Mouse (Mus musculus): Measurements from ENCODE around the gene Pfkp. TPM values are rescaled to one million over a fixed set of nuclear protein-coding genes. Genes with fewer than 3 reads are reported as not detected.
A peak's percentile ranks its signal among the peaks of the same experiment; 100 is the strongest.

Pfkp gene
- polyA plus RNA-seq, 1 experiment = 79.6 TPM

- Histone ChIP-seq H3K4me1 (ENCODE audit: control insufficient read depth, insufficient read depth, low read length) (no peaks in the 10 kb centered on the region), H3K4me3 (replicated peaks; ENCODE audit: extremely low read depth, low read depth, low read length) (no peak overlapping the region)
- DNase-seq = no peak
- 75% methylated on average over 4 of the region's 4 CpGs for WGBS
- TF ChIP-seq CTCF (IDR thresholded peaks at IDR 0.05; ENCODE audit: insufficient read depth, low read length) (no peak), POLR2A (IDR thresholded peaks at IDR 0.05; ENCODE audit: borderline replicate concordance, extremely low read depth, low read depth, low read length) (no peak)
Measured at GRCm38 (mm10) chr13:6595403-6595802, 53.2 kb downstream of the Pfkp start.

GRCm38 (mm10) chr13:6590846-6591245, 57.7 kb downstream of the Pfkp start:
- Histone ChIP-seq H3K4me3 (replicated peaks; ENCODE audit: extremely low read depth, low read depth, low read length) (no peak overlapping the region), H3K4me1 (ENCODE audit: control insufficient read depth, insufficient read depth, low read length) (no peaks in the 10 kb centered on the region; the same call in 1 of the 2 replicates)
- WGBS = 45% methylated on average over 3 of the region's 3 CpGs
- DNase-seq = no peak
- TF ChIP-seq POLR2A (IDR thresholded peaks at IDR 0.05; ENCODE audit: borderline replicate concordance, extremely low read depth, low read depth, low read length) = no peak
- no peak for TF ChIP-seq CTCF (IDR thresholded peaks at IDR 0.05; ENCODE audit: insufficient read depth, low read length)

- Histone ChIP-seq H3K4me3 (replicated peaks; ENCODE audit: extremely low read depth, low read depth, low read length) (no peak overlapping the region), H3K4me1 (ENCODE audit: control insufficient read depth, insufficient read depth, low read length) (no peaks in the 10 kb centered on the region; the same call in 1 of the 2 replicates)
- no peak for DNase-seq
- 79% methylated on average over 9 of the region's 9 CpGs for WGBS
- no peak for TF ChIP-seq CTCF (IDR thresholded peaks at IDR 0.05; ENCODE audit: insufficient read depth, low read length)
- no peak for TF ChIP-seq POLR2A (IDR thresholded peaks at IDR 0.05; ENCODE audit: borderline replicate concordance, extremely low read depth, low read depth, low read length)
Measured at GRCm38 (mm10) chr13:6586009-6586408, 62.6 kb downstream of the Pfkp start.

GRCm38 (mm10) chr13:6583499-6584125, 65.0 kb downstream of the Pfkp start:
- TF ChIP-seq CTCF (IDR thresholded peaks at IDR 0.05; ENCODE audit: insufficient read depth, low read length) (no peak), POLR2A (IDR thresholded peaks at IDR 0.05; ENCODE audit: borderline replicate concordance, extremely low read depth, low read depth, low read length) (no peak)
- H3K4me3 ChIP-seq (replicated peaks; ENCODE audit: extremely low read depth, low read depth, low read length) = no peak overlapping the region
- DNase-seq = no peak
- H3K4me1 ChIP-seq (ENCODE audit: control insufficient read depth, insufficient read depth, low read length) = no peaks in the 10 kb centered on the region
- 54% methylated on average over 4 of the region's 4 CpGs for WGBS

- no peak for DNase-seq
- TF ChIP-seq POLR2A (IDR thresholded peaks at IDR 0.05; ENCODE audit: borderline replicate concordance, extremely low read depth, low read depth, low read length) (no peak), CTCF (IDR thresholded peaks at IDR 0.05; ENCODE audit: insufficient read depth, low read length) (peak; percentile 35; the same call in 1 of the 2 replicates)
- Histone ChIP-seq H3K4me1 (ENCODE audit: control insufficient read depth, insufficient read depth, low read length) (no peaks in the 10 kb centered on the region), H3K4me3 (replicated peaks; ENCODE audit: extremely low read depth, low read depth, low read length) (no peak overlapping the region)
- WGBS = 94% methylated on average over 6 of the region's 6 CpGs
Measured at GRCm38 (mm10) chr13:6575920-6576509, 72.6 kb downstream of the Pfkp start.

GRCm38 (mm10) chr13:6565571-6565970, 83.0 kb downstream of the Pfkp start:
- no peak for TF ChIP-seq POLR2A (IDR thresholded peaks at IDR 0.05; ENCODE audit: borderline replicate concordance, extremely low read depth, low read depth, low read length)
- no peak for TF ChIP-seq CTCF (IDR thresholded peaks at IDR 0.05; ENCODE audit: insufficient read depth, low read length)
- DNase-seq = peak; percentile 33
- Histone ChIP-seq H3K4me1 (ENCODE audit: control insufficient read depth, insufficient read depth, low read length) (no peaks in the 10 kb centered on the region), H3K4me3 (replicated peaks; ENCODE audit: extremely low read depth, low read depth, low read length) (no peak overlapping the region)
- WGBS = 82% methylated on average over 5 of the region's 5 CpGs

- no peak for TF ChIP-seq CTCF (IDR thresholded peaks at IDR 0.05; ENCODE audit: insufficient read depth, low read length)
- WGBS = 72% methylated on average over 2 of the region's 2 CpGs
- no peak for DNase-seq
- H3K4me1 ChIP-seq (ENCODE audit: control insufficient read depth, insufficient read depth, low read length) = no peaks in the 10 kb centered on the region
- H3K4me3 ChIP-seq (replicated peaks; ENCODE audit: extremely low read depth, low read depth, low read length) = no peak overlapping the region
Measured at GRCm38 (mm10) chr13:6562409-6562808, 86.2 kb downstream of the Pfkp start.

- Histone ChIP-seq H3K4me1 (ENCODE audit: control insufficient read depth, insufficient read depth, low read length) (no peaks in the 10 kb centered on the region), H3K4me3 (replicated peaks; ENCODE audit: extremely low read depth, low read depth, low read length) (no peak overlapping the region)
- WGBS = 81% methylated on average over 7 of the region's 7 CpGs
- TF ChIP-seq POLR2A (IDR thresholded peaks at IDR 0.05; ENCODE audit: borderline replicate concordance, extremely low read depth, low read depth, low read length) (no peak), CTCF (IDR thresholded peaks at IDR 0.05; ENCODE audit: insufficient read depth, low read length) (no peak)
- no peak for DNase-seq
Measured at GRCm38 (mm10) chr13:6557771-6558170, 90.8 kb downstream of the Pfkp start.

GRCm38 (mm10) chr13:6555656-6556055, 92.9 kb downstream of the Pfkp start:
- DNase-seq = no peak
- WGBS = 95% methylated on average over 11 of the region's 11 CpGs
- TF ChIP-seq CTCF (IDR thresholded peaks at IDR 0.05; ENCODE audit: insufficient read depth, low read length) (no peak), POLR2A (IDR thresholded peaks at IDR 0.05; ENCODE audit: borderline replicate concordance, extremely low read depth, low read depth, low read length) (no peak)
- H3K4me1 ChIP-seq (ENCODE audit: control insufficient read depth, insufficient read depth, low read length) = no peaks in the 10 kb centered on the region
- H3K4me3 ChIP-seq (replicated peaks; ENCODE audit: extremely low read depth, low read depth, low read length) = no peak overlapping the region

- 77% methylated on average over 2 of the region's 2 CpGs for WGBS
- H3K4me1 ChIP-seq (ENCODE audit: control insufficient read depth, insufficient read depth, low read length) = no peaks in the 10 kb centered on the region; the same call in 1 of the 2 replicates
- DNase-seq = no peak
- TF ChIP-seq POLR2A (IDR thresholded peaks at IDR 0.05; ENCODE audit: borderline replicate concordance, extremely low read depth, low read depth, low read length) = no peak
- TF ChIP-seq CTCF (IDR thresholded peaks at IDR 0.05; ENCODE audit: insufficient read depth, low read length) = no peak
- no peak overlapping the region for H3K4me3 ChIP-seq (replicated peaks; ENCODE audit: extremely low read depth, low read depth, low read length)
Measured at GRCm38 (mm10) chr13:6553708-6554107, 94.9 kb downstream of the Pfkp start.
